Mouse (Mus musculus): ENCODE results near the gene Nt5dc1. TPM values are rescaled to one million over a fixed set of nuclear protein-coding genes. Genes with fewer than 3 reads are reported as not detected.

Gene Nt5dc1
- polyA plus RNA-seq, 1 experiment from 2014 or later: 6.1 TPM

- Histone ChIP-seq H3K9ac (no peak overlapping the region), H3K9me3 (no peaks in the 10 kb centered on the region), H3K27ac (no peak overlapping the region), H3K4me1 (0 out of 2 replicates have a peak, but pooled peaks cover under 1% of the 10 kb centered on the region), H3K27me3 (no peaks in the 10 kb centered on the region), H3K4me3 (replicated peaks) (no peak overlapping the region), H3K36me3 (replicated peaks) (no peaks in the 10 kb centered on the region), H3K4me2 (no peak overlapping the region)
- ATAC-seq (ENCODE audit: low FRiP score): no peak
- 90% methylated on average over 9 of the region's 9 CpGs for WGBS
Measured at GRCm38 (mm10) chr10:34309915-34310685, 108.3 kb downstream of the Nt5dc1 start.

GRCm38 (mm10) chr10:34307070-34307469 lies 111.3 kb downstream of the Nt5dc1 start:
- no peaks in the 10 kb centered on the region for H3K4me1 ChIP-seq
- no peak overlapping the region for H3K4me2 ChIP-seq
- H3K36me3 ChIP-seq (replicated peaks): no peaks in the 10 kb centered on the region
- no peak overlapping the region for H3K4me3 ChIP-seq (replicated peaks)
- ATAC-seq (ENCODE audit: low FRiP score): no peak
- no peak overlapping the region for H3K9ac ChIP-seq
- H3K9me3 ChIP-seq: no peaks in the 10 kb centered on the region
- no peaks in the 10 kb centered on the region for H3K27me3 ChIP-seq
- H3K27ac ChIP-seq: no peak overlapping the region

- H3K27me3 ChIP-seq: no peaks in the 10 kb centered on the region
- H3K9me3 ChIP-seq: no peaks in the 10 kb centered on the region
- no peak for ATAC-seq (ENCODE audit: low FRiP score)
- peak overlapping the region; percentile 79 for H3K4me2 ChIP-seq
- 7% methylated on average over 5 of the region's 5 CpGs for WGBS
- H3K4me1 ChIP-seq: peaks cover 40% of the 10 kb centered on the region
- H3K4me3 ChIP-seq (replicated peaks): peak overlapping the region; percentile 71
- peak overlapping the region; percentile 70; the same call in 1 of the 2 replicates for H3K27ac ChIP-seq
- peak overlapping the region; percentile 59 for H3K9ac ChIP-seq
- no peaks in the 10 kb centered on the region for H3K36me3 ChIP-seq (replicated peaks)
Measured at GRCm38 (mm10) chr10:34300368-34300767, 118.0 kb downstream of the Nt5dc1 start.

- WGBS: 48% methylated on average over 25 of the region's 25 CpGs
- Histone ChIP-seq H3K27me3 (no peaks in the 10 kb centered on the region), H3K36me3 (replicated peaks) (no peaks in the 10 kb centered on the region), H3K9ac (peak overlapping the region; percentile 84), H3K9me3 (no peaks in the 10 kb centered on the region), H3K27ac (peak overlapping the region; percentile 95), H3K4me2 (peak overlapping the region; percentile 79), H3K4me3 (replicated peaks) (peak overlapping the region; percentile 71), H3K4me1 (peaks cover 40% of the 10 kb centered on the region)
- ATAC-seq (ENCODE audit: low FRiP score): no peak
Measured at GRCm38 (mm10) chr10:34297980-34298753, 120.2 kb downstream of the Nt5dc1 start.

- under 1% methylated on average over 38 of the region's 38 CpGs for WGBS
- H3K4me1 ChIP-seq: peaks cover 40% of the 10 kb centered on the region
- peak within 1 kb of the TSS; percentile 71 for H3K4me3 ChIP-seq (replicated peaks)
- H3K27me3 ChIP-seq: no peaks in the 10 kb centered on the region
- H3K36me3 ChIP-seq (replicated peaks): no peaks in the 10 kb centered on the region
- H3K4me2 ChIP-seq: peak within 1 kb of the TSS; percentile 79
- peak within 1 kb of the TSS; percentile 95 for H3K27ac ChIP-seq
- no peaks in the 10 kb centered on the region for H3K9me3 ChIP-seq
- ATAC-seq (ENCODE audit: low FRiP score): peak; percentile 99
- peak within 1 kb of the TSS; percentile 84 for H3K9ac ChIP-seq
Measured at GRCm38 (mm10) chr10:34297299-34297979, 120.9 kb downstream of the Nt5dc1 start, which contains the start of gene Tspyl4. Gene Tspyl4, plus strand, starts transcription at chr10:34297442.

- Histone ChIP-seq H3K27me3 (no peaks in the 10 kb centered on the region), H3K4me2 (peak overlapping the region; percentile 60), H3K4me1 (peaks cover 40% of the 10 kb centered on the region), H3K27ac (peak overlapping the region; percentile 76), H3K4me3 (replicated peaks) (peak overlapping the region; percentile 71), H3K9me3 (no peaks in the 10 kb centered on the region), H3K9ac (peak overlapping the region; percentile 56), H3K36me3 (replicated peaks) (no peaks in the 10 kb centered on the region)
- peak; percentile 34 for ATAC-seq (ENCODE audit: low FRiP score)
- 3% methylated on average over 13 of the region's 13 CpGs for WGBS
Measured at GRCm38 (mm10) chr10:34296911-34297298, 121.4 kb downstream of the Nt5dc1 start.

GRCm38 (mm10) chr10:34282420-34283238 lies 135.7 kb downstream of the Nt5dc1 start:
- Histone ChIP-seq H3K4me2 (peak overlapping the region; percentile 68), H3K27ac (peak overlapping the region; percentile 90), H3K4me3 (replicated peaks) (peak overlapping the region; percentile 81), H3K36me3 (replicated peaks) (peaks cover 7% of the 10 kb centered on the region), H3K9me3 (no peaks in the 10 kb centered on the region), H3K9ac (peak overlapping the region; percentile 88), H3K27me3 (no peaks in the 10 kb centered on the region), H3K4me1 (peaks cover 15% of the 10 kb centered on the region)
- WGBS: 6% methylated on average over 47 of the region's 47 CpGs
- peak; percentile 24 for ATAC-seq (ENCODE audit: low FRiP score)

- Histone ChIP-seq H3K36me3 (replicated peaks) (peaks cover under 1% of the 10 kb centered on the region; the same call in 1 of the 2 replicates), H3K4me3 (replicated peaks) (peak within 1 kb of the TSS; percentile 81), H3K27me3 (no peaks in the 10 kb centered on the region), H3K9ac (peak within 1 kb of the TSS; percentile 88), H3K27ac (peak within 1 kb of the TSS; percentile 90), H3K4me2 (peak within 1 kb of the TSS; percentile 68), H3K4me1 (peaks cover 15% of the 10 kb centered on the region), H3K9me3 (no peaks in the 10 kb centered on the region)
- WGBS: under 1% methylated on average over 38 of the region's 38 CpGs
- peak; percentile 98 for ATAC-seq (ENCODE audit: low FRiP score)
Measured at GRCm38 (mm10) chr10:34281962-34282388, 136.4 kb downstream of the Nt5dc1 start, which contains the start of gene Tspyl1. Gene Tspyl1, plus strand, starts transcription at chr10:34282190.

- H3K27ac ChIP-seq: peak overlapping the region; percentile 90
- H3K36me3 ChIP-seq (replicated peaks): no peaks in the 10 kb centered on the region; the same call in 1 of the 2 replicates
- peak overlapping the region; percentile 68 for H3K4me2 ChIP-seq
- ATAC-seq (ENCODE audit: low FRiP score): peak; percentile 5; the same call in 1 of the 2 replicates
- no peaks in the 10 kb centered on the region for H3K9me3 ChIP-seq
- H3K9ac ChIP-seq: peak overlapping the region; percentile 88
- H3K27me3 ChIP-seq: no peaks in the 10 kb centered on the region
- WGBS: 20% methylated on average over 14 of the region's 14 CpGs
- peaks cover 15% of the 10 kb centered on the region for H3K4me1 ChIP-seq
- peak overlapping the region; percentile 81 for H3K4me3 ChIP-seq (replicated peaks)
Measured at GRCm38 (mm10) chr10:34281211-34281961, 137.0 kb downstream of the Nt5dc1 start.

- no peak overlapping the region for H3K9ac ChIP-seq
- peak overlapping the region; percentile 42 for H3K4me2 ChIP-seq
- peak; percentile 5; the same call in 1 of the 2 replicates for ATAC-seq (ENCODE audit: low FRiP score)
- H3K27me3 ChIP-seq: no peaks in the 10 kb centered on the region
- H3K27ac ChIP-seq: no peak overlapping the region
- 29% methylated on average over 13 of the region's 13 CpGs for WGBS
- no peaks in the 10 kb centered on the region for H3K9me3 ChIP-seq
- no peaks in the 10 kb centered on the region; the same call in 1 of the 2 replicates for H3K36me3 ChIP-seq (replicated peaks)
- peaks cover 15% of the 10 kb centered on the region for H3K4me1 ChIP-seq
- 0 out of 2 replicates have a peak overlapping the region, but pooled peaks have one; percentile 11 for H3K4me3 ChIP-seq (replicated peaks)
Measured at GRCm38 (mm10) chr10:34280591-34281175, 137.7 kb downstream of the Nt5dc1 start.
